Mouse (Mus musculus) retina, postnatal 1 day (tissue): ENCODE measurements around the gene Ctbp2.

Experiments
- DNase-seq: peaks from one replicate; pipeline ENCODE4 v3.0.0-alpha.2; 2012

Ctbp2 gene

GRCm38 (mm10) chr7:133083936-133084614 lies 40.1 kb downstream of the Ctbp2 start:
- peak; percentile 53 for DNase-seq

- no peak for DNase-seq
Observed at GRCm38 (mm10) chr7:133078929-133079328, 45.2 kb downstream of the Ctbp2 start.

GRCm38 (mm10) chr7:133074462-133075133 lies 49.6 kb downstream of the Ctbp2 start:
- DNase-seq, result no peak

- no peak for DNase-seq
Observed at GRCm38 (mm10) chr7:133073147-133073651, 51.0 kb downstream of the Ctbp2 start.

- no peak for DNase-seq
Observed at GRCm38 (mm10) chr7:133072535-133072934, 51.6 kb downstream of the Ctbp2 start.

- peak; percentile 75 for DNase-seq
Observed at GRCm38 (mm10) chr7:133067321-133067841, 56.8 kb downstream of the Ctbp2 start.

- DNase-seq, result peak; percentile 93
Observed at GRCm38 (mm10) chr7:133066776-133067175, 57.4 kb downstream of the Ctbp2 start.

- no peak for DNase-seq
Observed at GRCm38 (mm10) chr7:133062055-133062454, 62.1 kb downstream of the Ctbp2 start.

GRCm38 (mm10) chr7:133060170-133060569 lies 64.0 kb downstream of the Ctbp2 start:
- DNase-seq, result no peak

GRCm38 (mm10) chr7:133059517-133060104 lies 64.5 kb downstream of the Ctbp2 start:
- peak; percentile 70 for DNase-seq

GRCm38 (mm10) chr7:133059150-133059509 lies 65.0 kb downstream of the Ctbp2 start:
- DNase-seq, result no peak

- DNase-seq, result no peak
Observed at GRCm38 (mm10) chr7:133058496-133059149, 65.5 kb downstream of the Ctbp2 start.

- DNase-seq, result no peak
Observed at GRCm38 (mm10) chr7:133056924-133057323, 67.2 kb downstream of the Ctbp2 start.

- DNase-seq, result no peak
Observed at GRCm38 (mm10) chr7:133054486-133054885, 69.7 kb downstream of the Ctbp2 start.

GRCm38 (mm10) chr7:133053757-133054156 lies 70.4 kb downstream of the Ctbp2 start:
- DNase-seq, result no peak

GRCm38 (mm10) chr7:133052819-133053218 lies 71.3 kb downstream of the Ctbp2 start:
- no peak for DNase-seq

- DNase-seq, result no peak
Observed at GRCm38 (mm10) chr7:133050681-133051080, 73.5 kb downstream of the Ctbp2 start.

GRCm38 (mm10) chr7:133048085-133048630 lies 76.0 kb downstream of the Ctbp2 start:
- no peak for DNase-seq

GRCm38 (mm10) chr7:133047287-133047686 lies 76.9 kb downstream of the Ctbp2 start:
- no peak for DNase-seq

- DNase-seq, result no peak
Observed at GRCm38 (mm10) chr7:133044721-133045120, 79.4 kb downstream of the Ctbp2 start.

GRCm38 (mm10) chr7:133041784-133042183 lies 82.4 kb downstream of the Ctbp2 start:
- no peak for DNase-seq

- DNase-seq, result no peak
Observed at GRCm38 (mm10) chr7:133040688-133041345, 83.3 kb downstream of the Ctbp2 start.
